Mouse (Mus musculus) lung, adult 2 months (tissue): ENCODE measurements around the gene Galnt5. TPM values are rescaled to one million over a fixed set of nuclear protein-coding genes. Genes with fewer than 3 reads are reported as not detected.

Source experiments
- DNase-seq: peaks from one replicate; pipeline ENCODE4 v3.0.0; 2022
- H3K4me1 ChIP-seq: fragments of 200-500 bp; 2 replicates; pipeline ENCODE4 v1.6.1; 2011; ENCODE audit warnings: low read length; ENCODE audit not compliant: control insufficient read depth, insufficient read depth
- H3K4me3 ChIP-seq: fragments of 200-500 bp; replicated peaks from 2 replicates; pipeline ENCODE3; 2011; ENCODE audit warnings: low read depth, mild to moderate bottlenecking, control low read depth, low read length; ENCODE audit errors: extremely low read depth
- CTCF ChIP-seq: fragments of 200-500 bp; IDR thresholded peaks from 2 replicates; pipeline ENCODE4 v1.5.1; 2011; ENCODE audit warnings: mild to moderate bottlenecking, low read length, control low read depth; ENCODE audit not compliant: insufficient read depth
- POLR2A ChIP-seq: fragments of 200-500 bp; IDR thresholded peaks from 2 replicates; pipeline ENCODE4 v1.6.1; 2011; ENCODE audit warnings: low read depth, mild to moderate bottlenecking, control low read depth, low read length, borderline replicate concordance; ENCODE audit errors: extremely low read depth
- WGBS: fragments of 180-500 bp; shearing (Covaris S2); methylation state at CpG from one replicate; pipeline ENCODE4 v1.1.7; 2018; 5-methylcytosine and 5-hydroxymethylcytosine counted together
- polyA plus RNA-seq: library from polyadenylated mRNA; depleted of rRNA; stranded (reverse); fragments of >200 nt; gene quantifications from 2 replicates; pipeline ENCODE4 v1.2.3, GENCODE M21; 2012; rRNA removed

The Galnt5 gene
- 0.20 and 0.47 TPM in 2 replicates for polyA plus RNA-seq

DNA sequence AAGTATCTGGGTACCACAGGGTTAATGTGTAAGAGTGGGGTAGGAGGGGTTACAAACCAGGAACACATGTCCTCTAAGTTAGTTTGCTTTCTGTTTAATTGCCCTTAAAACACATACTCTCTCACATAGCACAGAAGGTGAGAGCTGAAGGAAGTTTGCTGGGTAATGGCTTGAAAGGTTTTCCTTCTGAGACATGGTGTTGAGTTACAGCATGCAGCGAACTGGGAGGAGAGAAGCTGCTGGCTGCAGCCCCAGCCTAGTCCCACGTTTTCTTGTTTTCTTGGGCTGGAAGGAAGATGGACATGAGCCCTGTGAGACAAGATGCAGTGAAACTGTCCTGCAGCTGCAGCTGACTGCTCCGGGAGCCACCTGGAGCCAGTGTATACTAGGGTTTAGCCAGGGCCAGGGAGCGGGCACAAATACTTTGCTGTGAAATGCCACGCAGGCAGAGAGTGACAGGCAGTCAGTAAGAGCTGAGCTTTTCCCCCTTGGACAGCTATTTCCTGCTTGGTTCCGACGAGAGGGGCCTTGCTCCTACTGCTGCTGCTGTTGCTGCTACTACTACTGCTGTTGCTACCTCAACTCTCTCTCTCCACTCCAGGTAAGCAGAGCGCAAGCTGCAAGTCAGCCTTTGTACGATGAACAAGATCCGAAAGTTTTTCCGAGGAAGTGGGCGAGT is at the start of gene Galnt5:
TSS of gene Galnt5 (plus strand) at position 133 of the 679 bp plus-strand sequence.
- no peak within 1 kb of the TSS for H3K4me3 ChIP-seq
- TF ChIP-seq CTCF (no peak), POLR2A (no peak)
- peak; percentile 15 for DNase-seq
- 23% methylated on average over 12 of the region's 12 CpGs for WGBS
- H3K4me1 ChIP-seq, result no peaks in the 10 kb centered on the region

DNA sequence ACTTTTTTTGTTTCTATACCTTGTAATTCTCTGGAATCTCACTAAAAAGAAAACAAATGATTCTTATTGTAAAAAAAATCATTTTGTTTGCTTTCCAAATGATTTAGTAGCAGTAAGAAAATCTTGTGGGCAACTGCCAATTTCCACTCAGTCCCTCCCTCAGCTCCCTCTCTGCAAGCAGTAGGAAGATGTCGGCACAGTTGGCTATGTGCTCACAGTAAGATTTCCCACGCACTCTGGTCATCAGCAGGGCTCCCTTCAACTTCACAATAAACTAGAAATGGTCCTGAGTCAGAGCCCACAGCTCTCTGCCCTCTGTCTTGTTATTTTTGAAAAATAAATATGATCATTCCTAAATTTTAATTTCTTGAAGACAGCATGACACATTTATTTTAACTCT is 46.1 kb upstream of the Galnt5 start:
- no peak for DNase-seq
- 59% methylated on average over 2 of the region's 2 CpGs for WGBS
- Histone ChIP-seq H3K4me3 (no peak overlapping the region), H3K4me1 (no peaks in the 10 kb centered on the region)
- no peak for TF ChIP-seq POLR2A
- TF ChIP-seq CTCF, result no peak

DNA sequence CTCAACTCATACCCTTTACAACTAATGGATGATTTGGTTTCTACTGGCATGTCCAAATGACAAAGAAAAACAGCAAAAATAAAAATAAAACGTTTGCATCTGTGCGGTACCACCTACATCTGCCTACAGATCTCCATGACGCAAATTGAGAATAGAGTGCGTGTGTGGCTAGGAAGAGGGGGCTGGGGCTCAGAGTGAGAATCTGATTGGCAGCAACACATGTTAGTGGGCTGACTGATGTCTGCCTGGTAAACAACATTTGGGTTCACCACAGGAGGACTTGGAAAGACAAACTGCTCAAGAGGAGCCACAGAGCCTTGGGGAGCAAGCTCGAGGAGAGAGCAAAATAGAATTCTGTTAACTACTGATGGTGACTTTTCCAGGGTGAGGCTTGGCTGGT is 36.9 kb upstream of the Galnt5 start:
- TF ChIP-seq CTCF (no peak), POLR2A (no peak)
- no peak for DNase-seq
- WGBS, result 79% methylated on average over 5 of the region's 5 CpGs
- Histone ChIP-seq H3K4me3 (no peak overlapping the region), H3K4me1 (no peaks in the 10 kb centered on the region)

DNA sequence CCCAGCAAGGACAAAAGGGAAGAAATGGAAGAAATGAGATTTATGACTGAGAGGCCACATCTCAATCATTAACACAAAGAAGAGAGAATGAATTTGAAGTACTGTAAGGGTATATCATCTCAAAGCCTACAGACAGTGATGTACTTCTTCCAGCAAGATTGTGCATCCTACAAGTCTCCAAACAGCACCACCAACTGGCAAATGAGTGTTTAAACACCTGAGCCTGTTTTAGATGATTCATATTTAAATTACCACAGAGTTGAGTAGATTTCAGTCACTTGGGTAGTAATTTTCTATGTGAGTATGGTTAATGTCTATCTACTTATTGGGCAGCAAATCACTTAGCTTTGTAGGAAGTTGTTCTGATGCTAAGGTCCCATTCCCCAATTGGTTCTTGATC is 15.4 kb upstream of the Galnt5 start:
- Histone ChIP-seq H3K4me1 (no peaks in the 10 kb centered on the region), H3K4me3 (no peak overlapping the region)
- DNase-seq, result no peak
- TF ChIP-seq CTCF (no peak), POLR2A (no peak)

DNA sequence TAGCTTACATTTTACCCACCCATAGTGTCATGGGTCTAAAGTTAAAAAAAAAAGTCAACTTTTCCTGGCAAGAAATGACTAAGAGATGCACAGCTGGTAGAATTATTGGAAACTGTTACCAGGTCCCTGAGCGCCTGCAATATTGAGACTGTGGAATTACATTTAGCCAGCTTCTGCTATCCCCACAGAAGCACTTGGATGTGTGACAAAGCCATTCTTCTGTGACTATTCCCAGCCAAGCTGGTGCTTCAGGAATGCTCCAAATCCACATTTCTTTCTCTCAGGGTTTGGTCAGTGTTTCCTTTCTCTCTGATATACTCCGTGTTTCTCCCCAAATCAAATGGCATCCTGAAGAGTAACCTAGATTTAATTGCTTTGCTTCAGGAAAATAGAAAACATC is 6.6 kb upstream of the Galnt5 start:
- no peaks in the 10 kb centered on the region for H3K4me1 ChIP-seq
- DNase-seq, result no peak
- WGBS, result 80% methylated on average over 2 of the region's 2 CpGs
- H3K4me3 ChIP-seq, result no peak overlapping the region
- TF ChIP-seq CTCF, result no peak
- TF ChIP-seq POLR2A, result no peak

DNA sequence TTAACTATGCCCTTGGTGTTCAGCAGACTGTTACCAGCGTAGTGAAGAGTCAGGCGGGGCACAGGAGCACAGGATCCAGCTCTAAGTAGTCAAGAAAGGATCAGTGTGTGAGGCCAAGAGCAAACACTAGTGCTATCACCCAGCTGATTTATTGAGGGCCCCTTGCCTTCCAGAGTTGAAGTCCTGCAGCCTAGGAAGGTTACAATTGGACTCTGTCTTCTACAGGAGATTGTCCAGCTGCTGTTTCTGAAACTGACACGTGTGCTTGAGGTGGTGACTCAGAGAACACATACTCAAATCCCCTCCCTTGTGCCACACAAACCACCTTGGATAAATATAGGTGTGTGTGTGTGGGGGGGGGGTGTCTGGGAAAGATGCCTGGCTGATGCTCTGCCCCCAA is 3.8 kb downstream of the Galnt5 start:
- no peak overlapping the region for H3K4me3 ChIP-seq
- no peaks in the 10 kb centered on the region for H3K4me1 ChIP-seq
- DNase-seq, result no peak
- no peak for TF ChIP-seq POLR2A
- TF ChIP-seq CTCF, result no peak
- 57% methylated on average over 3 of the region's 3 CpGs for WGBS

DNA sequence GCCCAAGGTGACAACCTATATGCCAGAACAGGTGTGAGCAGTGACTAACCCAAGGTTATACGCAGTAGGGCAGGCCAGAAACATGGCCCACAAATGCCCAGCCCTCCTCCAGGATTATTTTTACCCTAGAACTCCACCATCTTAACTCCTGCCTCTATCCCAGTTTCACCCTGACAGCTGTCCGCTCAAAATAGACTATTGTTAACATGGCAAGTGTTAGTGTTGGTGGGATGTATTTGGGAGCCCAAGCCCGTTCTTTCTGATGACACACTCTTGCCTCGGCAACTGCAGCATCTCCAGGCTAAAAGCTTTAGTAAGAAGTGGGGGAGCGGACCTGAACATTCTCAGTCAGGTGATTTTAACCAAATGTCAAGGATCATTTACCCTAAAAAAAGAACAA is 9.4 kb downstream of the Galnt5 start:
- 82% methylated on average over 5 of the region's 5 CpGs for WGBS
- DNase-seq, result no peak

DNA sequence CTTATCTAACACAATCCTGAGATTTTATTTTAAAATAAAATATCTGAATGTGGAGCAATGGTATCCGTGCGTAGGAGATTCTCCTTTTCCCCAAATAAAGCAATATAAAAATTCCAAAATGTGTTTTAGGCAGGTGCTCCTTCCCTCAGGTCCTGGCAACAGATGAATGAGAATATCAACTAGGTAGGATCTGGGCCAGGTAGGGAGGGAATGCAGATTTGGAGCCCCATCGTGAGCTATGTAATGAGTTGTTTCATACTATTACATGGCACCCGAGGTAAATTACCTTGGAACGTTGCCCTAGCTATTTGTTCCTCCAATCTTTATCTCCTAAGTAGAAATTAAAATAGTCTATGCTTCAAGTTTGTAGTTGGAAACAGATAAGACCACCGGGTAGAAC is 25.9 kb downstream of the Galnt5 start:
- WGBS, result 77% methylated on average over 6 of the region's 6 CpGs
- no peak for TF ChIP-seq CTCF
- TF ChIP-seq POLR2A, result no peak
- Histone ChIP-seq H3K4me3 (no peak overlapping the region), H3K4me1 (no peaks in the 10 kb centered on the region)
- no peak for DNase-seq

More for the DNA sequence above, 9.4 kb downstream of the Galnt5 start:
- no peak overlapping the region for H3K4me3 ChIP-seq
- H3K4me1 ChIP-seq, result no peaks in the 10 kb centered on the region
- TF ChIP-seq POLR2A (no peak), CTCF (no peak)

DNA sequence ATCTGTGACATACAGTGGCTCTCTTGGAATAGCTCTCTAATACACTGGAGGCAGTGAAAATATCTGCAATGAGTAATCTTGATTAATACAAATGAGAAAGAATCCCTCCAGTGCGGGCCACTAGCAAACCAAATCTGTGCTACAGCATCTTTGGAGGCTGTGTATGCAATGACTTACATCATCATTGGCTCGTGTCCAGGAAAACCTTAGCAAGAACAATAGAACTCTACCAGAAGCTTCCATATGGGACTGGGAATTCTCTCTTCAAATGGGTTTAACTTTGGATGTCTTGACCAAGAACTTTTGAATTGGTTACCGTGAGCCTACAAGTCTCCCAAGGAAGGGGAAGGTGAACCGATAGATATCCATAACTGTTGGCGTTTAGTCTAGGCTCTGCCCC is 29.1 kb downstream of the Galnt5 start:
- DNase-seq, result no peak
- TF ChIP-seq CTCF (no peak), POLR2A (no peak)
- H3K4me3 ChIP-seq, result no peak overlapping the region
- no peaks in the 10 kb centered on the region for H3K4me1 ChIP-seq
- 68% methylated on average over 5 of the region's 5 CpGs for WGBS

DNA sequence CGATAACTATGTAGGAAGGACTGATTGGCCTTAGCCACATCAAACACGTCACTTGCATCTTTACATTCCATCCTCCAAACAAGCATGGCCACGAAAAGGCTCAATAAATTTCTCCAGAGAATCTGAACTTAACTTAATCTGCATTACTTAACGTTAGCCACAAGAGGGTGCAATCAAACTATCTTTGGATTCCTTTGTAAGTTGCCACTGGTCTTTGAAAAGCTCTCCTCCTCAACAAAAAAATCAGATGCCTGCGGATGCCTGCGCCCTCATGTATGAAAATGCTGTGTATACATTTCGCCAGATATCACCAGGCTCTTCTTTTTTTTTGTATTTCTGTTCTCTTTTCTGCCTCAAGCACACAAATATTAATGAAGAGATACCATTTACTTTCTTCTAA is 31.7 kb downstream of the Galnt5 start:
- 22% methylated on average over 7 of the region's 7 CpGs for WGBS
- DNase-seq, result no peak
- TF ChIP-seq POLR2A (no peak), CTCF (0 out of 2 replicates have a peak, but pooled peaks have one; percentile 7)
- no peak overlapping the region for H3K4me3 ChIP-seq
- H3K4me1 ChIP-seq, result no peaks in the 10 kb centered on the region

DNA sequence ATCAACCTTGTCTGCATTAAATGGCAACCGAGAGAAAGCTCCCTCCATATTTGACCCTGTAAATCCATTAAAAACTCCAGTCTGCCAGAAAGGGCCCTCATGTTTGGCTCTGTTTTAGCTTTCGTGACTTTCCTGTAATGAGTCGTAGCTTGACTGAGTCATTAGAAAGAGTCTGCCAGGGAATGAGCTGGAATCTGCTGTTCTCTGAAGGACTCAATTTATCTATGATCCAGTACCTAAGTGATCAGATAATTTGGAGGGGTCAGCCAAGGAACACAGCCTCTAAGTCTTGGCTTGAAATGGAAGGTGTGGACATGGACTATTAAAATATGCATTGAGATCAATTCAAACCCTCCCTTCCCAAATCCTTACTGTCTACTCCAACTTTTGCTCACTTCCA is 33.7 kb downstream of the Galnt5 start:
- H3K4me1 ChIP-seq, result no peaks in the 10 kb centered on the region
- TF ChIP-seq POLR2A (no peak), CTCF (no peak)
- 77% methylated on average over 3 of the region's 3 CpGs for WGBS
- DNase-seq, result no peak
- no peak overlapping the region for H3K4me3 ChIP-seq
